Mouse (Mus musculus): ENCODE measurements around the gene Gm43552. TPM values are rescaled to one million over a fixed set of nuclear protein-coding genes. Genes with fewer than 3 reads are reported as not detected.
A peak's percentile ranks its signal among the peaks of the same experiment; 100 is the strongest.

Gene Gm43552
- polyA plus RNA-seq, 1 experiment from 2014 or later = not detected

DNA sequence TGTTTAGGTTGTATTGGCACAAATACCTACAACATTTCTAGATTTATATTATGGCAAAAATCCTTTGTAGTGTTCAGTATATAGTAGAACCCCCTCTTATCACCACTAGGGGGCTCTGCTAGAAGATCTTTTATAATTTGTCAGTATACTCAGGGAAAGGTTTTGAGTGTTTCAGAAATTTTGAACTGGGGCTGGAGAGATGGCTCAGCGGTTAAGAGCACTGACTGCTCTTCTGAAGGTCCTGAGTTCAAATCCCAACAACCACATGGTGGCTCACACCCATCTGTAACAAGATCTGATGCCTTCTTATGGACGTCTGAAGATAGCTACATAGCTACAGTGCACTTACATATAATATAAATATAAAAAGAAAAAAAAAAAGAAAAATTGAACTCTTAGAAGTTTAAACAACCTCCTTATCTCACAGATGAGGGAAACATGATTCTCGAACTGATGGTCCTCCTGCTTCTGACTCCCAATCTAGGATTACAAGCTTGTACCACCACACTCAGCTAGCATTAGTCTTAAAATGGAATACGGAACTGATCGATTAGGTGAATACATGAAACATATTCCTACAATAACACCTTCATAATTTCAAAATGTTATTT is 42.9 kb upstream of the Gm43552 start:
- 68% methylated on average over 5 of the region's 5 CpGs for WGBS

DNA sequence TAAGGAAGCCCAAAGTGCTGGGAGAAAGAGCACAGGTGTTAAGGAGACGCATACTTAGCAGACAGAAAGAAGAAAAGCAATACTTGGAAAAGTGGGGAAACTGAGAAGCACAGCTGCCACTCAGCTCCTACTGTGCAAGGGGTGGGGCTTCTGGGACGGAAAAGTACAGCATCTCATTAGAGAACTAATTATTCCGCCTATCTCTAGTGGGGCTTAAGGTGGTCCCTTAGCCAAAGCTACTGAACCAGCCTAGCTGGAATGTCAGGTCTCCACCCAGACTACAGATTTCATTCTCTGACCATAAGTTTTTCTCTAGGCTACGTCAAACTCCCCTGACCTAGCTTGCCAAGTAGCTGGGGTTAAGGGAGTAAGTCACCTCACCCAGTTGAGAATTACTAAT is 41.9 kb upstream of the Gm43552 start:
- Histone ChIP-seq H3K4me3 (ENCODE audit: low read length) (no peak overlapping the region), H3K4me1 (ENCODE audit: control insufficient read depth, insufficient read depth, low read length) (peaks cover 3% of the 10 kb centered on the region; the same call in 1 of the 2 replicates), H3K36me3 (ENCODE audit: control insufficient read depth, insufficient read depth, low read length) (no peaks in the 10 kb centered on the region), H3K27me3 (replicated peaks; ENCODE audit: control insufficient read depth, insufficient read depth, low read length) (no peaks in the 10 kb centered on the region), H3K4me2 (ENCODE audit: low read depth, low read length) (no peak overlapping the region), H3K27ac (ENCODE audit: low read length) (no peak overlapping the region), H3K9ac (ENCODE audit: low read depth, low read length) (no peak overlapping the region), H3K9me3 (ENCODE audit: control insufficient read depth, low read length) (no peaks in the 10 kb centered on the region)
- WGBS = 58% methylated on average over 4 of the region's 4 CpGs
- no peak for ATAC-seq

More for the DNA sequence above, 42.9 kb upstream of the Gm43552 start:
- H3K27me3 ChIP-seq (replicated peaks; ENCODE audit: control insufficient read depth, insufficient read depth, low read length) = no peaks in the 10 kb centered on the region
- peaks cover 3% of the 10 kb centered on the region; the same call in 1 of the 2 replicates for H3K4me1 ChIP-seq (ENCODE audit: control insufficient read depth, insufficient read depth, low read length)
- H3K27ac ChIP-seq (ENCODE audit: low read length) = no peak overlapping the region
- H3K4me2 ChIP-seq (ENCODE audit: low read depth, low read length) = no peak overlapping the region
- no peak overlapping the region for H3K9ac ChIP-seq (ENCODE audit: low read depth, low read length)
- H3K9me3 ChIP-seq (ENCODE audit: control insufficient read depth, low read length) = no peaks in the 10 kb centered on the region
- no peak for ATAC-seq
- H3K4me3 ChIP-seq (ENCODE audit: low read length) = no peak overlapping the region
- H3K36me3 ChIP-seq (ENCODE audit: control insufficient read depth, insufficient read depth, low read length) = no peaks in the 10 kb centered on the region

DNA sequence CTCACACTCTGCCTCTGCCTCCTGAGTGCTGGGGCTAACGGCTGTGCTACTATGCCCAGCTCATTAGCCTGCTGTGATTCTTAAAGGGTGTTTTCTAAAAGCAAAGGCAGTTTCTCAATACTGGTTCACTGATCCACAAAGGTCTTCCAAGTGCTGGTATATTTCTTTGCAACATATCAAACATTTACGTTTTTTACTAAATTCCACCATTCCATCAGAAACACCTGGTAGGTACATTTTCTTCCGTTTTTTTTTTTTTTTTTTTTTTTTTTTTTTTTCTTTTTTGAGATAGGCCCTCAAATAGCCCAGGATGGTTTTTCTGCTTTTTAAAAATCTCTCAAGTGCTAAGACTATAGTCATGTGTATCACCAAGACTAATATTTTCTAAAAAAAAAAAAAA is 38.6 kb upstream of the Gm43552 start:
- no peaks in the 10 kb centered on the region for H3K9me3 ChIP-seq (ENCODE audit: control insufficient read depth, low read length)
- no peaks in the 10 kb centered on the region for H3K4me1 ChIP-seq (ENCODE audit: control insufficient read depth, insufficient read depth, low read length)
- ATAC-seq = no peak
- no peaks in the 10 kb centered on the region for H3K36me3 ChIP-seq (ENCODE audit: control insufficient read depth, insufficient read depth, low read length)
- no peak overlapping the region for H3K4me3 ChIP-seq (ENCODE audit: low read length)
- no peaks in the 10 kb centered on the region for H3K27me3 ChIP-seq (replicated peaks; ENCODE audit: control insufficient read depth, insufficient read depth, low read length)
- no peak overlapping the region for H3K9ac ChIP-seq (ENCODE audit: low read depth, low read length)
- no peak overlapping the region for H3K27ac ChIP-seq (ENCODE audit: low read length)
- no peak overlapping the region for H3K4me2 ChIP-seq (ENCODE audit: low read depth, low read length)
- WGBS = 73% methylated on average over 3 of the region's 3 CpGs

DNA sequence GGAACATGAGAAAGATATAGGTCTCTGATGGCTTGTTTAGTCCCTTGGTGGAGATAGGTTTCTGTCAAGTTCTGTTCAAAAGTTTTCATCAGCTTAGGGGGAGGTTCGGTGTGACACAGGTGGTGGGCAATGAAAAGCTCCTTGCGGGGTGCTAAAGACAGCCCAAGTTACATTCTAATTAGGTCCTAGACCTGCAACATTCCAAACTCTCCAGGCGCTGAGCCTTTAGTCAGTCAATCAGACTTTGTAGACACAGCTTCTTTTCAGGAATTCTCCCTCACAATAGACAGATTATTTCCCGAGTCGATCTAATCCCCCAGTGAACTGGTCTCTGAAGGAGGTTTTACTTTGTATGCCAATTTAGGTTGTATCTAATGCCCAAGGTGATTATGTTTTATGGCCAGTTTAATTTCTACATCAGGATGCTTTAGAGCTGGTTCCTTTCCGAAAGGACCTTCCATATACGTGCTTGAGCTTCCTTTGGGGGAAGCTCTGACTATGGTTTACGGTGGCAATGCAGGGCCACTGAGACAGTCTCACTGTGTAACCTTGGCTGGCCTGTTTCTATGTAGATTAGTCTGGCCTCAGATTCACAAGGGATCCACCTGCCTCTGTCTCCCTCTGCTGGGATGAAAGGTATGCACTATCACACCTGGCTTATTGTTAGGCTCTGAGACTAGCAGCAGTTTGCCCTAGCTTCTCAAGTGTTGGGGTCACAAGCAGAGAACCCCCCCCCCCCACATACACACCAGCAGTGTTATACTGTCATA is 33.2 kb upstream of the Gm43552 start:
- Histone ChIP-seq H3K27ac (ENCODE audit: low read length) (no peak overlapping the region), H3K36me3 (ENCODE audit: control insufficient read depth, insufficient read depth, low read length) (no peaks in the 10 kb centered on the region), H3K4me3 (ENCODE audit: low read length) (no peak overlapping the region), H3K9ac (ENCODE audit: low read depth, low read length) (no peak overlapping the region), H3K4me1 (ENCODE audit: control insufficient read depth, insufficient read depth, low read length) (no peaks in the 10 kb centered on the region), H3K4me2 (ENCODE audit: low read depth, low read length) (no peak overlapping the region), H3K9me3 (ENCODE audit: control insufficient read depth, low read length) (no peaks in the 10 kb centered on the region), H3K27me3 (replicated peaks; ENCODE audit: control insufficient read depth, insufficient read depth, low read length) (no peaks in the 10 kb centered on the region)
- 21% methylated on average over 8 of the region's 8 CpGs for WGBS
- no peak; the same call in 1 of the 2 replicates for ATAC-seq

DNA sequence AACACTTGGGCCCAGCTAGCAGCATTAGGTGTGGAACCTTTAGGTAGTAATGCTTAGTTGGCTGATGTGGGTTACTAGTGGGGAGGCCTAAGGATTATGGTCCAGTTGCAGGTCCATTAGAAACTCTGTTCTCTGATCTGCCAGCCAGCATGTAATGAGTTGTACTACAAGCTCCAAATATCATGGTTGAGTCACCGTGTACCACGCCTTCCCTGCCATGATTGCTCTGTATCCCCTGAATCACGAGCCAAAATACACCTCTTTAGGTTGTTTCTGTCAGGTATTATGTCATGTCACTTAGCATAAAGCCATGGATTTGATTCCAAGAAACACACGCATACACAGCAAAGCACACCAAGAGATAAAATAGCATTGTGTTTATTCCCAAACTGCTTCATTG is 32.2 kb upstream of the Gm43552 start:
- Histone ChIP-seq H3K4me1 (ENCODE audit: control insufficient read depth, insufficient read depth, low read length) (no peaks in the 10 kb centered on the region), H3K4me2 (ENCODE audit: low read depth, low read length) (no peak overlapping the region), H3K9ac (ENCODE audit: low read depth, low read length) (no peak overlapping the region), H3K27me3 (replicated peaks; ENCODE audit: control insufficient read depth, insufficient read depth, low read length) (no peaks in the 10 kb centered on the region), H3K4me3 (ENCODE audit: low read length) (no peak overlapping the region), H3K9me3 (ENCODE audit: control insufficient read depth, low read length) (no peaks in the 10 kb centered on the region), H3K27ac (ENCODE audit: low read length) (no peak overlapping the region), H3K36me3 (ENCODE audit: control insufficient read depth, insufficient read depth, low read length) (no peaks in the 10 kb centered on the region)
- WGBS = 70% methylated on average over 4 of the region's 4 CpGs
- ATAC-seq = no peak

DNA sequence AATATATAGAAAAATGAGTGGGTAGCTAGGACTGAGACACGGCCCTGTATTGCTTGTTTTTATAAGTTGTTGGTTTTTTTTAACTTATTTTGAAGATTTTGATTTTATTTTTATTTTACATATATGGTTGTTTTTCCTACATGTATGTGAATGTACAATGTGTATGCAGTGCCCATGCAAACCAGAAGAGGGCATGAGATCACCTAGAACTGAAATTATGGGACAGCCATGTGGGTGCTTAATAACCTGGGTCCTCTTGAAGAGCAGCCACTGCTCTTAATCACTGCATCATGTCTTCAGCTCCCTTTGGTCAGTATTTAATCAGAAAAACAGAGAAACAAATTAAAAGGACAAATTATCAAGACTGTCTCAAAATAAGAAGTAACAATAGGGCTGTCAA is 29.2 kb upstream of the Gm43552 start:
- Histone ChIP-seq H3K4me3 (ENCODE audit: low read length) (no peak overlapping the region), H3K9me3 (ENCODE audit: control insufficient read depth, low read length) (0 out of 2 replicates have a peak, but pooled peaks cover 4% of the 10 kb centered on the region), H3K4me2 (ENCODE audit: low read depth, low read length) (no peak overlapping the region), H3K36me3 (ENCODE audit: control insufficient read depth, insufficient read depth, low read length) (no peaks in the 10 kb centered on the region), H3K9ac (ENCODE audit: low read depth, low read length) (no peak overlapping the region), H3K27me3 (replicated peaks; ENCODE audit: control insufficient read depth, insufficient read depth, low read length) (no peaks in the 10 kb centered on the region), H3K4me1 (ENCODE audit: control insufficient read depth, insufficient read depth, low read length) (no peaks in the 10 kb centered on the region), H3K27ac (ENCODE audit: low read length) (no peak overlapping the region)
- ATAC-seq = no peak
- 87% methylated on average over 1 of the region's 1 CpGs for WGBS

DNA sequence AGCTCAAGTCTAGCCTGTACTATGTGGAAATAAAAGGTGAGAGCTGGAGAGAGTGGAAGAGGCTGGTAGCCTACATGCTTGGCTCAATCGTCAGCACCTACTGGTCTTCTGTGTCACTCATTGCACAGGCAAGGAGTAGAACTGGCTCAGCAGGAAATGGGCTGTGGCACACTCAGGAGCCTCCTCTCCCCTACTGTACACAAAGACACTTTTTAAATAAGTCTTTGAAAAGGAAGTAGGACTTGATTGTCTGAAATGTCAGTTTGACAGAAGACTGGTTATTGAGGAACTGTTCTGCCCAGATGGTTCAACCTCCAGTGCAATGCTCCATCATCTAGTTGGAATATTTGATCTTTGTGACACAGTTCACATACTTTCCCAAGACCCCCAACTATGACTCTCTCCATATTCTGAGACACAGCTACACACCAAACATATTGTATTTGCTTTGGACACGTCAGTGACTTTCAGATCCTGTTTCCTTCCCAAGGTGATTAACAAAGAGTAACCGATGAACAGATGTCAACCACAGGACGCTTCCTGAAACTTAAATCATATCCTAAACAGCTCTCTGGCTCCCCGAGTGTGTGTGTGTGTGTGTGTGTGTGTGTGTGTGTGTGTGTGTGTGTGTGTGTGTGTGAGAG is 22.1 kb upstream of the Gm43552 start:
- H3K27ac ChIP-seq (ENCODE audit: low read length) = no peak overlapping the region
- WGBS = 37% methylated on average over 5 of the region's 5 CpGs

DNA sequence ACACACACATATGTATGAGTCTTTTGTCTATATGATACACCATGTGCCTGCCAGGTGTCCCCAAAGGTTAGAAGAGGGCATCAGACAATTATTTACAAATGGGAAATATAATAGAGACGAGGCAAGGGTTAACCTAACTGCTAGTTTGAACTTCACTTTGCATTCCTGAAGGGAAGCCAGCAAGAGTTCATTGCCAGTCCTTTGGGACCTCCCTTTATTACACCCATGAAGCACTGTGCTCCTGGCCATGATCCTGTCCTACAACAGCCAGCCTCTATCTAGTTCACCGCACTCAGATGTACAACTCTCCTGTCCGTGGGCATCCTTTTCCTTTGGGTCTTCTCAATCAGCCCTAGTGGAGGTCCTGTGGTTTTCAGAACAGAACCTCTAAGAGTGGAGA is 20.9 kb upstream of the Gm43552 start:
- Histone ChIP-seq H3K27ac (ENCODE audit: low read length) (no peak overlapping the region), H3K36me3 (ENCODE audit: control insufficient read depth, insufficient read depth, low read length) (no peaks in the 10 kb centered on the region), H3K9me3 (ENCODE audit: control insufficient read depth, low read length) (0 out of 2 replicates have a peak, but pooled peaks cover 4% of the 10 kb centered on the region), H3K4me3 (ENCODE audit: low read length) (no peak overlapping the region), H3K9ac (ENCODE audit: low read depth, low read length) (no peak overlapping the region), H3K4me2 (ENCODE audit: low read depth, low read length) (no peak overlapping the region), H3K4me1 (ENCODE audit: control insufficient read depth, insufficient read depth, low read length) (0 out of 2 replicates have a peak, but pooled peaks cover 2% of the 10 kb centered on the region), H3K27me3 (replicated peaks; ENCODE audit: control insufficient read depth, insufficient read depth, low read length) (no peaks in the 10 kb centered on the region)
- WGBS = 69% methylated on average over 3 of the region's 3 CpGs
- no peak for ATAC-seq

More for the DNA sequence above, 22.1 kb upstream of the Gm43552 start:
- 0 out of 2 replicates have a peak, but pooled peaks cover 2% of the 10 kb centered on the region for H3K4me1 ChIP-seq (ENCODE audit: control insufficient read depth, insufficient read depth, low read length)
- 0 out of 2 replicates have a peak, but pooled peaks cover 4% of the 10 kb centered on the region for H3K9me3 ChIP-seq (ENCODE audit: control insufficient read depth, low read length)
- peak; percentile 87 for ATAC-seq
- H3K4me3 ChIP-seq (ENCODE audit: low read length) = no peak overlapping the region
- no peaks in the 10 kb centered on the region for H3K36me3 ChIP-seq (ENCODE audit: control insufficient read depth, insufficient read depth, low read length)
- no peak overlapping the region for H3K4me2 ChIP-seq (ENCODE audit: low read depth, low read length)
- H3K9ac ChIP-seq (ENCODE audit: low read depth, low read length) = no peak overlapping the region
- H3K27me3 ChIP-seq (replicated peaks; ENCODE audit: control insufficient read depth, insufficient read depth, low read length) = no peaks in the 10 kb centered on the region

DNA sequence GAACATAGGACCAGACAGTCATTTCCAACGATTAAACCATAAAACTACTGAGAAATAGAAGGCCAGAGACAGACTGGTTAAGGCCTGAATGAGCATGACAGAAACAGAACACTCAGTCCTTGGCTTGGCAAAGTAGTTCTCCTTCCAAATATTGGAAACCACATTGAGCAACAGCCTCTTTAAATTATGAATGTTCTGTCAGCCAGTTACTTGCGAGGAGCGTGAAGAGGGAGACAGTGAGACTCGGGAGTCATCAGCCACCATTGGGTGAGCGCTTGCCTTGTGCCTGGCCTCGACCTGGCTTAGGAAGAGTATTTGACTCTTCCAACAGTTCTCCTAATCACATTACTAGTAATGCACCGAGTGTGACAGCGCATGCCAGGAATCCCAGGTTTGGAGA is 15.8 kb upstream of the Gm43552 start:
- 79% methylated on average over 8 of the region's 8 CpGs for WGBS
- ATAC-seq = no peak
- Histone ChIP-seq H3K9me3 (ENCODE audit: control insufficient read depth, low read length) (no peaks in the 10 kb centered on the region), H3K36me3 (ENCODE audit: control insufficient read depth, insufficient read depth, low read length) (no peaks in the 10 kb centered on the region), H3K27ac (ENCODE audit: low read length) (no peak overlapping the region), H3K4me3 (ENCODE audit: low read length) (no peak overlapping the region), H3K9ac (ENCODE audit: low read depth, low read length) (no peak overlapping the region), H3K27me3 (replicated peaks; ENCODE audit: control insufficient read depth, insufficient read depth, low read length) (no peaks in the 10 kb centered on the region), H3K4me1 (ENCODE audit: control insufficient read depth, insufficient read depth, low read length) (no peaks in the 10 kb centered on the region), H3K4me2 (ENCODE audit: low read depth, low read length) (no peak overlapping the region)

Measured in intestine, embryonic 16.5 days (tissue).